Mouse (Mus musculus) brain, embryonic 14.5 days (tissue): ENCODE measurements around the gene Lce1k.

Source experiments
- CTCF ChIP-seq: fragments of 200-500 bp; IDR thresholded peaks from 2 replicates; pipeline ENCODE4 v1.5.1; 2012; ENCODE audit warnings: inconsistent platforms, mild to moderate bottlenecking, moderate library complexity, borderline replicate concordance; ENCODE audit not compliant: insufficient read depth, insufficient read length; ENCODE audit errors: extremely low read depth
- POLR2A ChIP-seq: fragments of 200-500 bp; IDR thresholded peaks from 2 replicates; pipeline ENCODE4 v1.6.1; 2012; ENCODE audit warnings: mild to moderate bottlenecking, inconsistent platforms, borderline replicate concordance; ENCODE audit not compliant: poor library complexity, insufficient read depth, insufficient read length, severe bottlenecking; ENCODE audit errors: extremely low read depth

GRCm38 (mm10) chr3:92778799-92779198 lies 28.9 kb downstream of the Lce1k start, which contains the start of gene Lce1i:
- TF ChIP-seq POLR2A (no peak), CTCF (no peak)
